27 mouse cellular contexts compared by ENCODE assay signal in the genomic region with DNA sequence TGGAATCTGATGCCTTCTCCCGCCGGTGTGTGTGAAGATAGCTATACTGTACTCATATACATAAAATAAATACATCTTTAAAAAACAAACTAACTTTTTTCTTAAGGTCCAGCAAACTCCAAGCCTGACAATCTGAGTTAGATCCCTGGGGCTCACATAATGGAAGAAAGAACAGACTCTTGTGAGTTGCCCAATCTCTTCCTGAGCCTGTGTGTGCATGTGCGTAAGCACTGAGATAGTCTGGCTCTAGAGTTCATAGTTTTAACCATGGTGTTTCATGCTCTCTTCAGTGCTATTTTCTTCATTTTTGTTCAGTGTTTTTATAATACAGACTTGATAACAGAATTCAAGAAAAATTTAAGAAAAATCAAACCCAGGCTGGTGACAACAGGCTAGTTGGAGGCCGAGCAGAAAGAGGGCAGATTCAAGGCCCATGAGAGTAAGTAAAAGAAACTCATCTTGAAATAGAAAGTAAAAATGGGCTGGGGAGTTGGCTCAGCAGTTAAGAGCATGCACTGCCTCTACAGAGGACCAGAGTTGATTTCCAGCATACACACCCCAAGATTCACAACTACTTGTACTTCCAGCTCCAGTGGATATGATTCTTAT. TPM values are rescaled to one million over a fixed set of nuclear protein-coding genes. Genes with fewer than 3 reads are reported as not detected.
DNase-seq lines count a peak whose midpoint lies in the region; ATAC-seq and TF ChIP-seq lines count a peak whose summit lies in the region.
"Had no signal": no experiment of that assay in that cellular context is flagged by ENCODE, and none has a peak within 500 bp of the region (broad histone marks: within the 10 kb centered on the region; RNA-seq: fewer than 3 reads in every experiment).

No protein-coding gene starts in this region.

- no peaks in the 10 kb centered on the region for H3K27me3 ChIP-seq in liver, postnatal 0 days (ENCODE audit: insufficient read depth, low read length)
- H3K27me3 ChIP-seq: embryonic facial prominence, embryonic 13.5 days; forebrain, embryonic 13.5 days; heart, embryonic 15.5 days; hindbrain, embryonic 12.5 days; stomach, embryonic 15.5 days had no signal

- no peak overlapping the region for H3K27ac ChIP-seq in liver, postnatal 0 days (ENCODE audit: low read depth)
- H3K27ac ChIP-seq: embryonic facial prominence, embryonic 13.5 days; forebrain, embryonic 13.5 days; heart, adult 2 months; heart, embryonic 15.5 days; hindbrain, embryonic 12.5 days; left cerebral cortex, adult 2 months; stomach, embryonic 15.5 days had no signal

- no peak for TF ChIP-seq CTCF in liver, postnatal 0 days (IDR thresholded peaks at IDR 0.05; ENCODE audit: low read depth)

- peaks cover 23% of the 10 kb centered on the region for H3K4me1 ChIP-seq in liver, postnatal 0 days (ENCODE audit: insufficient read depth)
- H3K4me1 ChIP-seq: embryonic facial prominence, embryonic 13.5 days had no signal

- 0 out of 2 replicates have a peak overlapping the region, but pooled peaks have one; percentile 4 for H3K4me2 ChIP-seq in liver, postnatal 0 days (ENCODE audit: low read depth, low read length)
- H3K4me2 ChIP-seq: embryonic facial prominence, embryonic 13.5 days; forebrain, embryonic 13.5 days; heart, embryonic 15.5 days; hindbrain, embryonic 12.5 days; midbrain, embryonic 11.5 days; stomach, embryonic 15.5 days had no signal

- H3K9me3 ChIP-seq in liver, postnatal 0 days (ENCODE audit: low read length): no peaks in the 10 kb centered on the region
- H3K9me3 ChIP-seq: embryonic facial prominence, embryonic 13.5 days; forebrain, embryonic 13.5 days; heart, embryonic 15.5 days; hindbrain, embryonic 12.5 days; stomach, embryonic 15.5 days had no signal

- H3K4me3 ChIP-seq in liver, postnatal 0 days (ENCODE audit: low read depth, low read length): no peak overlapping the region
- H3K4me3 ChIP-seq: embryonic facial prominence, embryonic 13.5 days; forebrain, embryonic 13.5 days; heart, adult 2 months; heart, embryonic 15.5 days; hindbrain, embryonic 12.5 days; left cerebral cortex, adult 2 months; stomach, embryonic 15.5 days had no signal

- H3K36me3 ChIP-seq in liver, postnatal 0 days (replicated peaks; ENCODE audit: insufficient read depth, low read length): peaks cover 16% of the 10 kb centered on the region
- H3K36me3 ChIP-seq: heart, embryonic 15.5 days; stomach, embryonic 15.5 days had no signal

- no peak overlapping the region for H3K9ac ChIP-seq in liver, postnatal 0 days (replicated peaks)
- H3K9ac ChIP-seq: embryonic facial prominence, embryonic 13.5 days; forebrain, embryonic 13.5 days; heart, embryonic 15.5 days; hindbrain, embryonic 12.5 days; stomach, embryonic 15.5 days had no signal

- ATAC-seq in liver, postnatal 0 days: peak; percentile 53
- ATAC-seq: forebrain, embryonic 13.5 days had no signal

- TF ChIP-seq EP300 in liver, postnatal 0 days (IDR thresholded peaks at IDR 0.05; ENCODE audit: low read depth): no peak

- 75% methylated on average over 4 of the region's 4 CpGs for WGBS in liver, postnatal 0 days (ENCODE audit: insufficient replicate concordance)

- DNase-seq in heart, adult 11 months: peak; percentile 84
- DNase-seq in heart, postnatal 4 days: no peak
- DNase-seq in lung, postnatal 36 days: peak; percentile 21
- DNase-seq in lung, postnatal 14 days: no peak
- DNase-seq in adipocyte (ENCODE audit: low spot score): peak; percentile 11
- no peak for DNase-seq in liver, postnatal 0 days
- DNase-seq in testis, postnatal 14 days (ENCODE audit: low spot score): no peak
- DNase-seq in left cerebral cortex, adult 11 months (ENCODE audit: low spot score): no peak
- DNase-seq: adrenal gland, adult 8-10 months; cerebellum, adult 8-10 months; cerebellum, postnatal 36 days; embryo, embryonic 11 days; gastrocnemius, postnatal 14 days; heart, adult 2 months; kidney, adult 18-20 months; kidney, postnatal 4 days; layer of hippocampus, adult 9-11 months; lung, postnatal 4 days; thymus, adult 18-20 months; thymus, postnatal 4 days had no signal

RNA-seq across cellular contexts. Expression of gene Ppp4r3a, which starts 8.6 kb away (rescaled TPM):
- 10 to 100 TPM; 47.5 to 48.2 TPM for total RNA-seq in heart, postnatal 4 days (2021)
- polyA plus RNA-seq in liver, postnatal 0 days (2015; fragmentation: Nextera tagmentation; extraction: Ambion mirVana): 14.1 and 15.2 TPM in 2 replicates

RNA-seq across cellular contexts. Expression of gene Ccdc88c, which starts 46.1 kb away (rescaled TPM):
- 10 to 100 TPM; 10.9 to 11.4 TPM for total RNA-seq in heart, postnatal 4 days (2021)
- polyA plus RNA-seq in liver, postnatal 0 days (2015; fragmentation: Nextera tagmentation; extraction: Ambion mirVana): 3.6 and 4.2 TPM in 2 replicates

Comparison
In these comparisons a context has a peak if more than half of its experiments do, and no peak if none do; other contexts are left out.
1. DNase-seq: peak in heart, adult 11 months (single experiment), lung, postnatal 36 days (single experiment) and adipocyte (single experiment); none in heart, postnatal 4 days (single experiment), lung, postnatal 14 days (single experiment), liver, postnatal 0 days (single experiment), testis, postnatal 14 days (single experiment) and left cerebral cortex, adult 11 months (single experiment).